Mouse (Mus musculus) liver, embryonic 18 days (tissue): Measurements from ENCODE around the gene Etv2. TPM values are rescaled to one million over a fixed set of nuclear protein-coding genes. Genes with fewer than 3 reads are reported as not detected.

Source experiments
- polyA plus RNA-seq: library from polyadenylated mRNA; depleted of rRNA; stranded (reverse); fragments of >200 nt; gene quantifications from 2 replicates; pipeline ENCODE4 v1.2.3, GENCODE M21; 2012; rRNA removed

The Etv2 gene
- polyA plus RNA-seq, result not detected in 2 replicates

GRCm38 (mm10) chr7:30635752-30636151 is at the start of gene Etv2:
Etv2 (minus strand) TSS chr7:30635852.

GRCm38 (mm10) chr7:30671480-30671879 is 35.8 kb upstream of the Etv2 start, which contains the start of gene Pmis2:
Pmis2 (minus strand) TSS chr7:30671605.

GRCm38 (mm10) chr7:30664529-30665200 is 29.0 kb upstream of the Etv2 start, which contains the start of gene Haus5:
Haus5 (minus strand) TSS chr7:30664994.

GRCm38 (mm10) chr7:30649591-30650540 is 14.2 kb upstream of the Etv2 start, which contains the start of gene Rbm42:
Rbm42 (minus strand) TSS chr7:30650317.

GRCm38 (mm10) chr7:30625530-30626384 is 9.9 kb downstream of the Etv2 start, which contains the start of gene Cox6b1:
Cox6b1 (minus strand) TSS chr7:30626151.

GRCm38 (mm10) chr7:30612654-30613402 is 22.8 kb downstream of the Etv2 start, which contains the start of gene Upk1a:
Upk1a (minus strand) TSS chr7:30612847.

GRCm38 (mm10) chr7:30598786-30599185 is 36.9 kb downstream of the Etv2 start, which contains the start of gene Zbtb32:
Zbtb32 (minus strand) TSS chr7:30598909.

GRCm38 (mm10) chr7:30588676-30589434 is 46.8 kb downstream of the Etv2 start, which contains the start of gene Kmt2b:
Kmt2b (minus strand) TSS chr7:30588726.

Other genes starting within 250 kb of the Etv2 start
- gene Tyrobp, start 222.1 kb downstream of the Etv2 start, polyA plus RNA-seq, result 219 and 235 TPM in 2 replicates
- gene Hcst, start 216.0 kb downstream of the Etv2 start, polyA plus RNA-seq, result 9.2 and 10.5 TPM in 2 replicates
- 1.9 TPM in 2 replicates for gene Nfkbid, start 214.1 kb downstream of the Etv2 start, polyA plus RNA-seq
- 2.4 and 2.6 TPM in 2 replicates for gene Aplp1, start 190.3 kb downstream of the Etv2 start, polyA plus RNA-seq
- 0.08 and 0.24 TPM in 2 replicates for gene Kirrel2, start 178.2 kb downstream of the Etv2 start, polyA plus RNA-seq
- gene Nphs1, start 177.5 kb downstream of the Etv2 start, polyA plus RNA-seq, result 0.01 and 0.06 TPM in 2 replicates
- 170 and 183 TPM in 2 replicates for gene Prodh2, start 142.2 kb downstream of the Etv2 start, polyA plus RNA-seq
- 3.4 and 4.6 TPM in 2 replicates for gene Arhgap33, start 100.8 kb downstream of the Etv2 start, polyA plus RNA-seq
- 3.5 and 4.6 TPM in 2 replicates for gene Hspb6, start 83.7 kb downstream of the Etv2 start, polyA plus RNA-seq
- 3.4 and 6.2 TPM in 2 replicates for gene Proser3, start 83.6 kb downstream of the Etv2 start, polyA plus RNA-seq
- gene Lin37, start 76.0 kb downstream of the Etv2 start, polyA plus RNA-seq, result 13.1 and 13.4 TPM in 2 replicates
- 20.0 and 21.9 TPM in 2 replicates for gene U2af1l4, start 72.6 kb downstream of the Etv2 start, polyA plus RNA-seq
- 0.68 and 0.95 TPM in 2 replicates for gene Gm49396, start 72.5 kb downstream of the Etv2 start, polyA plus RNA-seq
- gene Psenen, start 72.2 kb downstream of the Etv2 start, polyA plus RNA-seq, result 61.9 and 66.3 TPM in 2 replicates
- gene Igflr1, start 70.4 kb downstream of the Etv2 start, polyA plus RNA-seq, result 1.2 and 1.3 TPM in 2 replicates
- gene Kmt2b, start 47.1 kb downstream of the Etv2 start, polyA plus RNA-seq, result 8.2 and 10.0 TPM in 2 replicates
- gene Zbtb32, start 36.9 kb downstream of the Etv2 start, polyA plus RNA-seq, result 0.24 and 0.36 TPM in 2 replicates
- gene Upk1a, start 23.0 kb downstream of the Etv2 start, polyA plus RNA-seq, result 0.23 and 0.35 TPM in 2 replicates
- 514 and 548 TPM in 2 replicates for gene Cox6b1, start 9.7 kb downstream of the Etv2 start, polyA plus RNA-seq
- gene Rbm42, start 14.5 kb upstream of the Etv2 start, polyA plus RNA-seq, result 21.2 and 21.7 TPM in 2 replicates
- 13.8 and 14.4 TPM in 2 replicates for gene Haus5, start 29.1 kb upstream of the Etv2 start, polyA plus RNA-seq
- gene Pmis2, start 35.8 kb upstream of the Etv2 start, polyA plus RNA-seq, result not detected in 2 replicates
- gene 2200002J24Rik, start 63.1 kb upstream of the Etv2 start, polyA plus RNA-seq, result 0.24 and 0.43 TPM in 2 replicates
- gene Atp4a, start 76.4 kb upstream of the Etv2 start, polyA plus RNA-seq, result 2.5 and 3.2 TPM in 2 replicates
- gene Tmem147, start 93.7 kb upstream of the Etv2 start, polyA plus RNA-seq, result 82.8 and 85.1 TPM in 2 replicates
- 0.06 TPM in 1 of 2 replicates, not detected in the other for gene Gapdhs, start 107.8 kb upstream of the Etv2 start, polyA plus RNA-seq
- 0.99 and 1.0 TPM in 2 replicates for gene Sbsn, start 115.6 kb upstream of the Etv2 start, polyA plus RNA-seq
- gene Dmkn, start 127.9 kb upstream of the Etv2 start, polyA plus RNA-seq, result 1.4 and 1.5 TPM in 2 replicates
- 0.16 and 1.4 TPM in 2 replicates for gene Krtdap, start 152.0 kb upstream of the Etv2 start, polyA plus RNA-seq
- 1.4 and 1.7 TPM in 2 replicates for gene Ffar2, start 187.9 kb upstream of the Etv2 start, polyA plus RNA-seq
- not detected in 2 replicates for gene Ffar3, start 220.3 kb upstream of the Etv2 start, polyA plus RNA-seq
- 0.06 and 0.07 TPM in 2 replicates for gene Ffar1, start 225.7 kb upstream of the Etv2 start, polyA plus RNA-seq
- 3.4 and 4.7 TPM in 2 replicates for gene Cd22, start 244.5 kb upstream of the Etv2 start, polyA plus RNA-seq